ENCODE assay signal across 8 mouse cellular contexts in genomic region chr19:53653624-53654467, GRCm38 (mm10). TPM values are rescaled to one million over a fixed set of nuclear protein-coding genes. Genes with fewer than 3 reads are reported as not detected.
DNase-seq lines count a peak whose midpoint lies in the region; TF ChIP-seq lines count a peak whose summit lies in the region.

No protein-coding gene starts in this region.

- DNase-seq in testis, postnatal 10 days (ENCODE audit: low spot score), result peak; percentile 67
- no peak for DNase-seq in testis, postnatal 14 days (ENCODE audit: low spot score)
- DNase-seq in gastrocnemius, postnatal 14 days, result peak; percentile 55
- peak; percentile 89 for DNase-seq in kidney, postnatal 10 days
- DNase-seq in cerebellum, adult 9-11 months, result no peak
- DNase-seq in frontal cortex, postnatal 14 days (ENCODE audit: low spot score in 2 of 2), result no peak
- DNase-seq in embryo, embryonic 10 days (ENCODE audit: low spot score), result no peak

- H3K79me2 ChIP-seq in myocyte (ENCODE audit: control insufficient read depth, insufficient read depth), result no peaks in the 10 kb centered on the region

- H3K27me3 ChIP-seq in myocyte (ENCODE audit: control insufficient read depth, insufficient read depth, insufficient read length), result no peaks in the 10 kb centered on the region

- TF ChIP-seq POLR2A in myocyte (IDR thresholded peaks at IDR 0.05; ENCODE audit: insufficient read length, low read depth), result no peak

- H3K4me3 ChIP-seq in myocyte, result no peak overlapping the region

- H3ac ChIP-seq in myocyte (ENCODE audit: control insufficient read depth, insufficient read length), result no peak overlapping the region

- H3K36me3 ChIP-seq in myocyte (ENCODE audit: control insufficient read depth, insufficient read depth), result no peaks in the 10 kb centered on the region

- intact Hi-C loops in gastrocnemius, postnatal 14 days (cut with DNase I; ENCODE audit: low total_unique reads), result loop anchor here (10.0 kb wide), 2 partner anchors 51 to 101 kb away; no protein-coding TSS in a partner anchor

- peak overlapping the region; percentile 67 for H3K4me2 ChIP-seq in myocyte (ENCODE audit: low read depth)

TF ChIP-seq in myocyte, 11 proteins besides CTCF, POLR2A, EP300 and RAD21:
- TF ChIP-seq MAX (IDR thresholded peaks at IDR 0.05; ENCODE audit: low read depth) (no peak), USF1 (IDR thresholded peaks at IDR 0.05; ENCODE audit: low read depth) (no peak), POLR2AphosphoS2 (IDR thresholded peaks at IDR 0.05; ENCODE audit: insufficient read length, low read depth) (no peak), SRF (IDR thresholded peaks at IDR 0.05; ENCODE audit: control insufficient read depth, insufficient read length, low read depth) (no peak), TCF3 (IDR thresholded peaks at IDR 0.05; ENCODE audit: insufficient read length, low read depth) (peak; percentile 88), REST (IDR thresholded peaks at IDR 0.05; ENCODE audit: insufficient read depth, insufficient read length) (no peak), E2F4 (IDR thresholded peaks at IDR 0.05; ENCODE audit: insufficient read depth) (no peak), TCF12 (IDR thresholded peaks at IDR 0.05; ENCODE audit: insufficient read depth, poor library complexity, severe bottlenecking) (peak; percentile 92), CEBPB (IDR thresholded peaks at IDR 0.05; ENCODE audit: insufficient read depth, poor library complexity, severe bottlenecking) (no peak), MYOD1 (IDR thresholded peaks at IDR 0.05; ENCODE audit: control insufficient read depth in 1 of 3, insufficient read length in 2 of 3, low read depth in 2 of 3) (peak; percentile 40 to 97 (median 96)), MYOG (IDR thresholded peaks at IDR 0.05; ENCODE audit: control insufficient read depth in 1 of 3, insufficient read depth in 1 of 3, insufficient read length in 2 of 3, low read depth in 2 of 3) (peak; percentile 78 to 96 (median 91))

RNA-seq across cellular contexts. Expression of gene Rbm20, which starts 23.3 kb away (rescaled TPM):
- 10 to 100 TPM; 61.5 to 72.2 TPM for total RNA-seq in gastrocnemius, postnatal 14 days (2021)
- polyA plus RNA-seq in myocyte (2012; fragmentation: generic; extraction: Trizol), result 35.4 TPM

RNA-seq across cellular contexts. Expression of gene Smc3, which starts 53.6 kb away (rescaled TPM):
- 10 to 100 TPM; 15.6 to 17.5 TPM for total RNA-seq in gastrocnemius, postnatal 14 days (2021)
- polyA plus RNA-seq in myocyte (2012; fragmentation: generic; extraction: Trizol), result 6.5 TPM

Comparison
In these comparisons a context has a peak if more than half of its experiments do, and no peak if none do; other contexts are left out.
1. DNase-seq: peak in testis, postnatal 10 days (single experiment), gastrocnemius, postnatal 14 days (single experiment) and kidney, postnatal 10 days (single experiment); none in testis, postnatal 14 days (single experiment), cerebellum, adult 9-11 months (single experiment), frontal cortex, postnatal 14 days (0 of 2) and embryo, embryonic 10 days (single experiment).